Mouse (Mus musculus) CD4-positive naive resting alpha-beta T cell, adult 57 days (primary cell): ENCODE data around the gene Tmem107. TPM values are rescaled to one million over a fixed set of nuclear protein-coding genes. Genes with fewer than 3 reads are reported as not detected.

ENCODE experiments used
- total RNA-seq: library from RNA; stranded (reverse); gene quantifications from one replicate; pipeline ENCODE4 v1.2.4, GENCODE M21; 2023

Gene Tmem107
- total RNA-seq: not detected

DNA sequence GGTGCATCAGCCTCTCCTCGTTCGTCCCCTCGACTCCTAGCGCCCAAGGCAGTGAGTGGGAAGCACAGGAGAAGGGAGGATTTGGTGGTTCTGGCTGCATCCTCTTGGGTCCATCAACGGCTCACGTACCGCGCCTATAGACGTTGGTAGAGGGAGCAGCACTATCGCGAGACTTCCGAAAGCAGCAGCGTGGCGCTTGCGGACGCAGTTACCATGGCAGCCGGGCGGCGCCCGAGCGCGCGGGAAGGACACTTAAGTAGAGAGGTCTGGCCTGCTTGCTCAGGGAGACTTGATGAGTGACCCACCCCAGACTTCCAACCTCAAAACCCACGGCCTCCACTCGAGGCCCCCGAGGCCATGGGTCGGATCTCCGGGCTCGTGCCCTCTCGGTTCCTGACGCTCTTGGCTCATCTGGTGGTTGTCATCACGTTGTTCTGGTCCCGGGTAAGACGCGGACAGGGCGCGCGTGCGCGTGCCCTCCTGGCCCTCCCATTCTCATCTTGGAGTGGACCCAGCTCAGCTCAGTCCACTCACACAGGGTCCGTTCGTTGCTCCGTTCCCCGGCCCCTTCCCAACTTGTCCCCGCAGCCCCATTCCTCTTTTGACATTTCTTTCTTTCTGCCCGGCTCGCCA is at the start of gene Tmem107:
Tmem107 (plus strand) TSS at position 217 of the 633 bp plus-strand sequence.

GRCm38 (mm10) chr11:69045531-69046394 is 24.8 kb upstream of the Tmem107 start, which contains the start of gene Aurkb:
Gene Aurkb, plus strand, starts transcription at chr11:69045647.

DNA sequence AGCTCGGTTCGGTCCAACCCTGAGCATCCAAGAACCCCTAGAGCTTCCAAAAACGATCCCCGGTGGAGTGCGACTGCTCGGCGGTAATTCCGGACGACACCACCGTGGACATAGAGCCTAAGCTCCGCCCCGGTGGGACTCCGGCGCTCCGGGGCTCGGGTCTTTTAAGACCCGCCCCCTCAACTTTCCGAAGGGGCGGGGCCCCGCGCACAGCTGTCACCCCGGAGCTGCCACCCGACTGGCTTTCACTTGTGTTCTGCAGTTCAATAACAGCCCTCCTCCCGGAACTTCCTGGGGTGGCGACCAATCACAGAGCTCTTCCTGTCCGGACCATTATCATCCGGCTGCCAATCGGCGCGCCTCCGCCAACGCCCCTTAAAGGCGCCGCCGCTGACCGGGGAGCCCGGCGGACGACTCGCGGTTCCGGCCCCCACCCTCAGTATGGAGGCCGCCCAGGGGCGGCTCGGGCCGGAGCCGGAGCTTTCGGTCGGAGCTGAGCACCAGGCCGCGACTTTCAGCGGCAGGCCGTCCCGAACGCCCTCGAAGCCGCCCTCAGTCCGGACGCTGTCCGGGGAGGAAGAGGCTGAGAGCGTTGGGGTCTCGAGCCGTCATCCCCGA is 11.1 kb upstream of the Tmem107 start, which contains the start of gene Borcs6:
Borcs6 (plus strand) TSS at position 361 of the 618 bp plus-strand sequence.

GRCm38 (mm10) chr11:69088103-69088855 is 17.7 kb downstream of the Tmem107 start, which contains the start of gene Vamp2:
Gene Vamp2, plus strand, starts transcription at chr11:69088490.

DNA sequence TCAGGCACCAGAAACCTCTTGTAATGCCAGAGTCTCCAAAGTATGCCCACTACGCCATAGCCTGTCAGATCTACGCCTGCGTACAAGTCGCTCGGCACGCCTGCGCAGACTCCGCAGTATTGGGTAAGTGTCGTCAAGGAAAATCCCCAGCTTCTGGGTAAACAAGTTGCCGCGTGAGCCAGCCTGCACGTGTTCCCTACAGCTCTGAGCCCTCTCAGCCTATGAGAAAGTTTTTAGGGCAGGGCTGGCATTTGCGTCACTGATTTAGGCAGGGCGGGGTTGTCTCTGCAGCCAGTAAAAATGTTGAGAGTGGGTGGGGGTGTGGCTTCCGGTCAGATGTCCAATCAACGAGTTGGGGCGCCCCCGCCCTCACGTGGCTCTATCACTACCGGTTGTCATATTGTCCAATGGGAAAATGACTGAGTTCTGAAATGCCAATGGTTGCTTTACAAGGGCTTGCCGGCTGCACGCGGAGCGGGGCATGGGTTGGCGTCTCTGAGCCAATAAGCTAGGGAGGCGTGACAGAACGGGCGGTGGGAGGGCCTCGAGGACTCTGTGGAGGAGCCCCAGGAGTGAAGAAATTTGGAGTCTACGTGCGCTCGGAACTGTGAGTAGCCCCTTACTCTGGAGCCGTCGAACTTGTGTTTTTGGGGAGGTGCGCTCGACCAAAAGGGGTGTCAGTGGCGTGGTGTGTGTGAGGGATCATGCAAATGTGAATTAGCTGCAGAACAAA is 24.3 kb downstream of the Tmem107 start, which contains the start of gene Per1:
Per1 (plus strand) TSS at position 521 of the 733 bp plus-strand sequence.

GRCm38 (mm10) chr11:69120221-69121000 is 49.8 kb downstream of the Tmem107 start, which contains the start of gene Hes7:
Gene Hes7, plus strand, starts transcription at chr11:69120404.

GRCm38 (mm10) chr11:69122336-69122951 is 51.8 kb downstream of the Tmem107 start, which contains the start of gene 9130213A22Rik:
Gene 9130213A22Rik, minus strand, starts transcription at chr11:69122589.

Other genes with a start within 250 kb of the Tmem107 start
- gene Ndel1, start 198.9 kb upstream of the Tmem107 start, total RNA-seq: 74.2 TPM
- gene Rnf222, start 182.3 kb upstream of the Tmem107 start, total RNA-seq: not detected
- gene Rpl26, start 169.2 kb upstream of the Tmem107 start, total RNA-seq: 2,850 TPM
- not detected for gene Odf4, start 143.7 kb upstream of the Tmem107 start, total RNA-seq
- 0.53 TPM for gene Arhgef15, start 113.3 kb upstream of the Tmem107 start, total RNA-seq
- 1.4 TPM for gene Slc25a35, start 102.7 kb upstream of the Tmem107 start, total RNA-seq
- gene Rangrf, start 95.6 kb upstream of the Tmem107 start, total RNA-seq: 9.9 TPM
- 21.7 TPM for gene Pfas, start 62.3 kb upstream of the Tmem107 start, total RNA-seq
- gene Ctc1, start 54.9 kb upstream of the Tmem107 start, total RNA-seq: 23.4 TPM
- gene Aurkb, start 25.2 kb upstream of the Tmem107 start, total RNA-seq: 1.6 TPM
- 9.0 TPM for gene Borcs6, start 11.1 kb upstream of the Tmem107 start, total RNA-seq
- gene Vamp2, start 17.7 kb downstream of the Tmem107 start, total RNA-seq: 306 TPM
- gene Per1, start 24.4 kb downstream of the Tmem107 start, total RNA-seq: 568 TPM
- not detected for gene Hes7, start 49.6 kb downstream of the Tmem107 start, total RNA-seq
- not detected for gene 9130213A22Rik, start 51.8 kb downstream of the Tmem107 start, total RNA-seq
- gene Aloxe3, start 55.1 kb downstream of the Tmem107 start, total RNA-seq: 0.53 TPM
- not detected for gene Alox12b, start 86.2 kb downstream of the Tmem107 start, total RNA-seq
- gene Alox8, start 127.0 kb downstream of the Tmem107 start, total RNA-seq: 0.89 TPM
- not detected for gene Gucy2e, start 166.2 kb downstream of the Tmem107 start, total RNA-seq